22 mouse cellular contexts compared by ENCODE assay signal in the genomic region with DNA sequence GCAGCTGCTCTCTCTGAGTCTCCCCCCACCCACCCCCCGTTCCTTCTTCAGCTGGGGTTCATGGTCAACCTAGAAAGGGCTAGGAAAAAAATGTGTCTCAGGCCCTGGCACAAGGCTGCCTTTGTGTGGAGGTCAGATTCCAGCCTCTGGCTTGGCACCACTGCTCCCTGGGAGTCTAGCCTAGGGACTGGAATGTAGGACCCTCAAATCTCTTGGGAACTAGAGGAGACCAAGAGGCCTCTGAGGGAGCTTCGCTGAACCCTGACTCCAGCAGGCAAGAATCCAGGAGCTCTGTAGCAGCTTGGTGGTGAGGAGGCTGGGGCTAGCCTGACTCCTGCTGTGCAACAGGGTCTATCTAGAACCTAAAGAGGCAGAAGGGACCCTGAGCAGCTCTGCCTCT. TPM values are rescaled to one million over a fixed set of nuclear protein-coding genes. Genes with fewer than 3 reads are reported as not detected.
DNase-seq lines count a peak whose midpoint lies in the region; TF ChIP-seq lines count a peak whose summit lies in the region.
"Had no signal": no experiment of that assay in that cellular context is flagged by ENCODE, and none has a peak within 500 bp of the region (broad histone marks: within the 10 kb centered on the region; RNA-seq: fewer than 3 reads in every experiment).

No protein-coding gene starts in this region.

- peak overlapping the region; percentile 10 for H3K27ac ChIP-seq in testis, adult 2 months (ENCODE audit: control insufficient read depth, insufficient read depth, low read depth, low read length)
- H3K27ac ChIP-seq: embryonic facial prominence, embryonic 12.5 days; forebrain, embryonic 12.5 days; heart, embryonic 10.5 days; heart, embryonic 15.5 days; hindbrain, embryonic 14.5 days had no signal

- DNase-seq in adrenal gland, postnatal 14 days, result peak; percentile 32
- no peak for DNase-seq in adrenal gland, postnatal 25 days
- DNase-seq in testis, postnatal 10 days (ENCODE audit: low spot score), result no peak
- DNase-seq in adipocyte (ENCODE audit: low spot score), result peak; percentile 54
- DNase-seq in testis, postnatal 14 days (ENCODE audit: low spot score), result peak; percentile 37
- no peak for DNase-seq in B cell, adult 2 months
- no peak for DNase-seq in spleen, adult 12 weeks (ENCODE audit: low spot score)
- DNase-seq: cerebellum, adult 2 months; cerebellum, postnatal 14 days; embryo, embryonic 11 days; gastrocnemius, postnatal 10 days; heart, adult 18-20 months; heart, postnatal 14 days; kidney, adult 2 months had no signal

- H3K36me3 ChIP-seq in testis, adult 2 months (ENCODE audit: control insufficient read depth, insufficient read depth, low read length), result no peaks in the 10 kb centered on the region
- H3K36me3 ChIP-seq: embryonic facial prominence, embryonic 12.5 days; forebrain, embryonic 12.5 days; heart, embryonic 10.5 days; heart, embryonic 15.5 days had no signal

- no peaks in the 10 kb centered on the region for H3K27me3 ChIP-seq in testis, adult 2 months (ENCODE audit: control insufficient read depth, insufficient read depth, low read length)
- H3K27me3 ChIP-seq: embryonic facial prominence, embryonic 12.5 days; forebrain, embryonic 12.5 days; heart, embryonic 15.5 days had no signal

- H3K4me1 ChIP-seq in testis, adult 2 months (ENCODE audit: control insufficient read depth, insufficient read depth, low read length), result peaks cover 7% of the 10 kb centered on the region
- H3K4me1 ChIP-seq: embryonic facial prominence, embryonic 12.5 days; forebrain, embryonic 12.5 days had no signal

- TF ChIP-seq POLR2A in testis, adult 2 months (IDR thresholded peaks at IDR 0.05; ENCODE audit: control insufficient read depth, low read depth, low read length), result no peak

- no peak overlapping the region for H3K4me3 ChIP-seq in testis, adult 2 months (ENCODE audit: control insufficient read depth, low read depth, low read length)
- H3K4me3 ChIP-seq: embryonic facial prominence, embryonic 12.5 days; forebrain, embryonic 12.5 days; heart, embryonic 10.5 days; heart, embryonic 15.5 days had no signal

- no peak for TF ChIP-seq CTCF in testis, adult 2 months (IDR thresholded peaks at IDR 0.05; ENCODE audit: control insufficient read depth, insufficient read depth, insufficient replicate concordance, low read depth, low read length)

RNA-seq across cellular contexts. Expression of a gene that starts 22.5 kb away (rescaled TPM):
- total RNA-seq in adrenal gland, postnatal 14 days (2021), result 68.3 and 86.2 TPM in 2 replicates
- total RNA-seq in adrenal gland, postnatal 25 days (2021), result 86.2 and 108 TPM in 2 replicates
- 91.8 and 114 TPM in 2 replicates for polyA plus RNA-seq in testis, adult 2 months (2012; rRNA removed)
- total RNA-seq: common myeloid progenitor, adult 5-6 weeks; hematopoietic stem cell, adult 5-6 weeks had no signal
- polyA plus RNA-seq: heart, embryonic 15.5 days had no signal

RNA-seq across cellular contexts. Expression of a gene that starts 53.1 kb away (rescaled TPM):
- total RNA-seq in adrenal gland, postnatal 14 days (2021), result 704 and 811 TPM in 2 replicates
- 223 and 260 TPM in 2 replicates for total RNA-seq in adrenal gland, postnatal 25 days (2021)
- polyA plus RNA-seq in testis, adult 2 months (2012; rRNA removed), result 11.9 and 13.8 TPM in 2 replicates

RNA-seq across cellular contexts. Expression of a gene that starts 59.5 kb away (rescaled TPM):
- 15.7 and 18.2 TPM in 2 replicates for total RNA-seq in adrenal gland, postnatal 14 days (2021)
- total RNA-seq in adrenal gland, postnatal 25 days (2021), result 16.7 and 23.1 TPM in 2 replicates
- polyA plus RNA-seq in testis, adult 2 months (2012; rRNA removed), result 129 and 142 TPM in 2 replicates

Comparison
In these comparisons a context has a peak if more than half of its experiments do, and no peak if none do; other contexts are left out.
1. DNase-seq: peak in adrenal gland, postnatal 14 days (single experiment), adipocyte (single experiment) and testis, postnatal 14 days (single experiment); none in adrenal gland, postnatal 25 days (single experiment), testis, postnatal 10 days (single experiment), B cell, adult 2 months (0 of 2) and spleen, adult 12 weeks (single experiment).